Mouse (Mus musculus) forebrain, postnatal 0 days (tissue): ENCODE measurements at regions not wholly inside any gene's neighbourhood (a gene's known extent, or its start where the extent isn't known, plus 50 kb on each side); places are given as distances from the start of the nearest gene placed in this dataset.

Source experiments
- ATAC-seq: fragments of 200-750 bp; cut with Nextera tagmentation; 2 replicates; pipeline ENCODE4 v1.8.0; 2017; ENCODE audit warnings: mild to moderate bottlenecking, moderate library complexity
- DNase-seq: peaks from one replicate; pipeline ENCODE4 v3.0.0-alpha.2; 2015
- H3K27ac ChIP-seq: fragments of 300-500 bp; sonication (generic); 2 replicates; pipeline ENCODE4 v1.5.1; 2014; ENCODE audit warnings: low read depth, mild to moderate bottlenecking, antibody characterized with exemption, low read length, moderate library complexity, mixed read lengths
- H3K27me3 ChIP-seq: fragments of 300-500 bp; sonication (generic); 2 replicates; pipeline ENCODE4 v1.6.1; 2014; ENCODE audit warnings: mild to moderate bottlenecking, low read length, mixed read lengths; ENCODE audit not compliant: insufficient read depth
- H3K36me3 ChIP-seq: fragments of 300-500 bp; sonication (generic); 2 replicates; pipeline ENCODE4 v1.6.1; 2014; ENCODE audit warnings: mild to moderate bottlenecking, moderate library complexity; ENCODE audit not compliant: insufficient read depth
- H3K4me1 ChIP-seq: fragments of 300-500 bp; sonication (generic); 2 replicates; pipeline ENCODE4 v1.6.1; 2014; ENCODE audit warnings: antibody characterized with exemption; ENCODE audit not compliant: insufficient read depth
- H3K4me2 ChIP-seq: fragments of 300-500 bp; sonication (generic); 2 replicates; pipeline ENCODE4 v1.6.1; 2014; ENCODE audit warnings: low read depth, mild to moderate bottlenecking, moderate library complexity
- H3K4me3 ChIP-seq: fragments of 300-500 bp; sonication (generic); 2 replicates; pipeline ENCODE4 v1.5.1; 2014; ENCODE audit warnings: low read depth, low read length, mixed read lengths
- H3K9ac ChIP-seq: fragments of 300-500 bp; sonication (generic); 2 replicates; pipeline ENCODE4 v1.6.1; 2014; ENCODE audit warnings: mild to moderate bottlenecking
- H3K9me3 ChIP-seq: fragments of 300-500 bp; sonication (generic); 2 replicates; pipeline ENCODE4 v1.6.1; 2016; ENCODE audit warnings: low read length
- CTCF ChIP-seq: sonication (generic); IDR thresholded peaks from 2 replicates; pipeline ENCODE4 v1.5.1; 2016; ENCODE audit warnings: antibody characterized with exemption, control low read depth, low read depth
- WGBS: fragments of 180-500 bp; shearing (Covaris S2); extraction: QIAGEN DNeasy Blood & Tissue Kit; methylation state at CpG from one replicate; pipeline ENCODE4 v1.1.7; 2014; 5-methylcytosine and 5-hydroxymethylcytosine counted together

DNA sequence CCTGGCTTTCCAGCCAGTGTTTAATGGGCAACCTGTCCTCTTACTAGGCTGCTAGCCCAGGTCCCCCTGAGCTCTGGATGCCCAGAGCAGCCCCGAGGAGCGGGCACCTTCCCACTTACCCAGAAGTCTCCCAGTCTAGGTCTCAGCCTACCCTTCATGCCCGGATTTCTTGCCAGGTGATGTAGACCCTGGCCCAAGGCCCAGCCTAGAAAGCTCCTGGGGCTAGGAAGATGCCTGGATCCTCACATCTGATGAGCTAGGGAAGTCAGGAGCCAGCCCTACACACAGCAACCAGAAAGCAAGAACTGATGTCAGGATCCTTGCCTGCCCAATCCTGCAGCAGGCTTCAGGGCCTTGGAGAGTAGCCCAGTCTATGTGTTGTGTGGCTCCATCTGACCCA, 83.7 kb upstream of the Slc6a6 start:
- no peak for DNase-seq
- H3K36me3 ChIP-seq: no peaks in the 10 kb centered on the region

DNA sequence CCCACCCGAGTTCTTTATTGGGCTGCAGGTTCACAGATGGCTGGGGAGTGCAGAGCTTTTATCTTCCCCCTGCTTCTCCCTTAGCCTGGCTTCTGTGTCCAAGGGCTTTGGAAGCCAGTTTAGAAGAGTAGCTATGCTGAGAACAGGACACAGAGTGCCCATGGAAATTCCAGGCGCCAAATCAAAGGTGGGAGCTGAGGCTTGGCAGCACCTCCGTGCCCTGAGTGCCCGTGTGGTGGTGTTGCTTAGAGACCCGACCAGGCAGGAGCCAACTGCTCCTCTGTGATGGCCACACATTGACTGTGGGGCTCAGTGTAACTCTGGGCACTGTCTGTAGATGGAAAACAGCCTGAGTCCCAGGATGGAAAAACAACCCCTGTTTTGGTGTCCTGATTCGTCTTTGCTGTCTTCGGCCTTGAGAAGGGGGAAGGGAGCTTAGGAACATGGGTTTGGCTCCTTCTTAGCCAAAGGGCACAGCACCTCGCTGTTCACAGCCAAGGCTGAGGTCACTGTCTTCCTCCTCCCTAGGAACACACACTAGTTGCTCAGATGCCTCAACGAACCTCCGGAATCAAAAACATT, 77.1 kb upstream of the Slc6a6 start:
- ATAC-seq: no peak
- no peak overlapping the region for H3K4me2 ChIP-seq
- DNase-seq: no peak
- no peak overlapping the region for H3K27ac ChIP-seq
- WGBS: 81% methylated on average over 10 of the region's 10 CpGs
- H3K4me1 ChIP-seq: no peaks in the 10 kb centered on the region
- H3K9me3 ChIP-seq: no peaks in the 10 kb centered on the region
- no peak overlapping the region for H3K9ac ChIP-seq
- no peak for TF ChIP-seq CTCF
- no peaks in the 10 kb centered on the region for H3K27me3 ChIP-seq
- no peaks in the 10 kb centered on the region for H3K36me3 ChIP-seq
- no peak overlapping the region for H3K4me3 ChIP-seq

More for the DNA sequence above, 83.7 kb upstream of the Slc6a6 start:
- no peaks in the 10 kb centered on the region for H3K9me3 ChIP-seq
- no peak for TF ChIP-seq CTCF
- no peak for ATAC-seq
- H3K9ac ChIP-seq: no peak overlapping the region
- no peaks in the 10 kb centered on the region for H3K4me1 ChIP-seq
- no peak overlapping the region for H3K27ac ChIP-seq
- no peaks in the 10 kb centered on the region for H3K27me3 ChIP-seq
- no peak overlapping the region for H3K4me2 ChIP-seq
- WGBS: 87% methylated on average over 3 of the region's 3 CpGs
- no peak overlapping the region for H3K4me3 ChIP-seq

DNA sequence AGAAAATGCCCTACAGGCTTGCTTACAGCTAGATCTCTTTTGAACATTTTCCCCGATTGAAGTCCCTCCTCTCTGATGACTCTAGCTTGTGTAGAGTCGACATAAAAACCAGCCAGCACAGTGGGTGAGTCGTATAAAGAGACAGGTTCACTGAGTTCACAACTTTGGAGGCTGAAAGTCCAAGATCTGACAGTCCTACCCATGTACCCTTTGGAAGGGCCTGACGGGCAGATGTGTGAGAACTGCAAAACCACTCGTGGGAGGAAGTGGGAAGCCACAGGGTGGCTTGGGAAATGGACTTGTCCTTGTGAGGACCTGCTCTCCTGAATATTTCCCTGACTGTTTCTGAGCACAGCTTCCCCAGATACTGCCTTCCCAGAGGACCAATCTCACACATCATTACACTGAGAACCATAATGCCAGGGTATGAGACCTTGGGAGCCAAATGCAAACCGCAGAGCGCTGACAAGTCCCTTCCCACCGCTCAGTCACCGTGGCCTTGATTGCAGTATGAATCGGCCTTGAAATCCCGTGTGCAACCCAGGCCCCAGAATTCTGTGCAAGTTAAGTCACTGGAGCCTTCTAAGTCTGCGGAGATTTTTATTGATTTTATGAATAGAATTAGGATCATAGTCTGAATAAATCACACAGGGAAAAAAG, 76.1 kb upstream of the Slc6a6 start:
- 86% methylated on average over 12 of the region's 12 CpGs for WGBS
- no peak for ATAC-seq
- no peak for DNase-seq
- Histone ChIP-seq H3K9ac (no peak overlapping the region), H3K9me3 (no peaks in the 10 kb centered on the region), H3K27me3 (no peaks in the 10 kb centered on the region), H3K36me3 (no peaks in the 10 kb centered on the region), H3K4me1 (no peaks in the 10 kb centered on the region), H3K4me2 (no peak overlapping the region), H3K4me3 (no peak overlapping the region), H3K27ac (no peak overlapping the region)
- no peak for TF ChIP-seq CTCF

DNA sequence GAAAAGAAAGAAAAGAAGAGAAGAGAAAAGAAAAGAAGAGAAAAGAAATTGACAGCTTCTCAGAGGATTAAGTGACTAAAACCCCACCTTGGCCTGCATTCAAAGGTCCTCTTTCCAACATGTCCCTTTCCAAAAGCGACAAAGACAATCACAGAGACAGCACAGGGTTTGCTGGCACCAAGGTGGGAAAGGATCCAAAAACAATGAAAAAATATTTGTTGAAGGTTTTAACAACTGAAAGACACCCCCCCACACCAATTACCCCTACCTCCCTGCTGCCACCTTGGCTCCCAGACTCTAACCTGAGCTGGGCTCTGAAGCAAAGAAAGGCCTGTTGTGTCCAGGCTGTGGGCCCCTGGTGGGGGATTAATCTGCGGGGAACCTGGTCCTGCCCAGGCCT, 74.2 kb upstream of the Slc6a6 start:
- no peaks in the 10 kb centered on the region for H3K9me3 ChIP-seq
- no peaks in the 10 kb centered on the region for H3K27me3 ChIP-seq
- H3K4me3 ChIP-seq: no peak overlapping the region
- no peak overlapping the region for H3K9ac ChIP-seq
- DNase-seq (no peak), ATAC-seq (no peak)
- no peak overlapping the region for H3K27ac ChIP-seq
- 13% methylated on average over 2 of the region's 2 CpGs for WGBS
- H3K36me3 ChIP-seq: no peaks in the 10 kb centered on the region
- no peak overlapping the region for H3K4me2 ChIP-seq
- no peak for TF ChIP-seq CTCF
- no peaks in the 10 kb centered on the region for H3K4me1 ChIP-seq

DNA sequence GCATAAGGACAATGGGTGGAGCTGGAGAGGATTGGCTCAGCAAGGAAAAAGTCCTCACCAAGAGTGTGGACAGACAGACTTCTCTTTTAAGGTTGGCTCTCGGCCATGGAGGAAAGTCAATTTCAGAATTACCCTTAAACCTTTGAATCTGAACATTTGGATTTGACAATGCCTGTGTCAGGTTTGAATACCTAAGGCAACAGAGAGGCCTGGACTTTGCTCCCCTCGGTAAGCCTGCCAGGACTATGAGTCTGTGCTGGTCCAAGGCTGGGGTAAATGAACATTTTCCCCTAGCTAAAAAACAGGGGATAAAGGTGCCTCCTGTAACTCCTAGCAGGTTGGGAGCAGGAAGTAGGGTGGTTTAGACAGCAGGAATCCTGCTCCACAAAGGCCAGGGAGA, 68.8 kb upstream of the Slc6a6 start:
- H3K27ac ChIP-seq: no peak overlapping the region
- WGBS: 55% methylated on average over 2 of the region's 2 CpGs
- H3K9me3 ChIP-seq: no peaks in the 10 kb centered on the region
- no peak for DNase-seq
- no peak overlapping the region for H3K4me2 ChIP-seq
- no peak for ATAC-seq
- no peaks in the 10 kb centered on the region for H3K27me3 ChIP-seq
- H3K36me3 ChIP-seq: no peaks in the 10 kb centered on the region
- H3K9ac ChIP-seq: no peak overlapping the region
- peaks cover 16% of the 10 kb centered on the region for H3K4me1 ChIP-seq
- no peak for TF ChIP-seq CTCF
- H3K4me3 ChIP-seq: no peak overlapping the region

DNA sequence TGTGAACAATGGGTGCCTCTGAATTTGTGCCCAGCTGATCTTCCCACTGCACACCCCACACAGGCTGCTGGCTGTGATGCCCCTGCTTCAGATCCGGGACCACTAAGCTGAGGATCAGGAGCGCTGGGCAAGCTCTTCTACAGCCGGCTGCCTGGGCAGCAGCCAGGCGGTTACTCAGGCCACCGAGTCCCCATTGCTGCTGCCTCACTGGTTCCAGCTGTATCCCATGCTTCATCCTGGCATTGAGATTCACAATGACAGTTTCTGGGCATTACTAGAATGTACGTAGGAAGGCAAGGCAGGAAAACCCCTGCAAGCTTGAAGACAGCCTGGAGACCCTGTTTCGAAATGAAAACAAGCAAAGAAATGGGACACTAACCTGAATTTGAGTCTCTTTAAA, 67.3 kb upstream of the Slc6a6 start:
- DNase-seq: peak; percentile 83
- ATAC-seq: peak; percentile 90
- Histone ChIP-seq H3K4me1 (peaks cover 16% of the 10 kb centered on the region), H3K36me3 (no peaks in the 10 kb centered on the region), H3K27me3 (no peaks in the 10 kb centered on the region), H3K4me3 (peak overlapping the region; percentile 25), H3K27ac (peak overlapping the region; percentile 92), H3K9ac (peak overlapping the region; percentile 67), H3K9me3 (no peaks in the 10 kb centered on the region), H3K4me2 (peak overlapping the region; percentile 54)
- WGBS: 14% methylated on average over 7 of the region's 7 CpGs
- no peak for TF ChIP-seq CTCF

DNA sequence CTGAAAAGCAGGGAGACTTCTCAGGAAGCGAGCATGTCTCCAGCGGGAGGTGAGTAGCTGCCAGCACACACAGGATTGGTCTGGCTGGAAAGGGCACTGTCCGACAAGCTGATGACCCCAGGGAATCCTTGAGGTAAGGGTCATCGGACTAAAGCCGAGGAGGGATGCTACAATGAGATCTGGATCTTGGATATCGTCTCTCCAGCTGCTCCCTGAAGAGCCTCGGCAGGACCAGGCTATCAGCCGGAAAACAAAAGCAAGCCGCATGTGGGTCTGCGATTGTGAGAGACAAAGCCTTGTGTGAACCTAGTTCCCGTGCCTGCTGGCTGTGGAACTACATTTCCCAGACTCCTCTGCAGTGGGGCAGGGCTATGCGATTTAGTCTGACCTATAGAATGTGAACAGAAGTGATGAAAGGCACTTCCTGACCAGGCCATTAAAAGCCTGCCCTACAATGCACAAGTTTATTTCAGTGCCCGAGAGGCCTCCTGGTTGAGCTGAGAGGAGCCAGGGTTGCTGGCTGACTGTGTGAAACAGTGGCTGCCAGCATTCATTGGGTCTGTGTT, 66.7 kb upstream of the Slc6a6 start:
- Histone ChIP-seq H3K36me3 (no peaks in the 10 kb centered on the region), H3K4me1 (peaks cover 16% of the 10 kb centered on the region), H3K27ac (peak overlapping the region; percentile 92), H3K27me3 (no peaks in the 10 kb centered on the region), H3K9me3 (no peaks in the 10 kb centered on the region), H3K9ac (peak overlapping the region; percentile 67), H3K4me3 (peak overlapping the region; percentile 25), H3K4me2 (peak overlapping the region; percentile 54)
- TF ChIP-seq CTCF: no peak
- WGBS: under 1% methylated on average over 13 of the region's 13 CpGs
- ATAC-seq (peak; percentile 97), DNase-seq (peak; percentile 90)
